Mouse (Mus musculus) mature B cell (primary cell): ENCODE measurements around the gene Hoxc8.

ENCODE experiments used
- in situ Hi-C: fragments of 300-500 bp; cut with MboI; formaldehyde crosslinking; loops from 2 replicates; pipeline ENCODE4 v1.14.3; 2019

Gene Hoxc8

DNA sequence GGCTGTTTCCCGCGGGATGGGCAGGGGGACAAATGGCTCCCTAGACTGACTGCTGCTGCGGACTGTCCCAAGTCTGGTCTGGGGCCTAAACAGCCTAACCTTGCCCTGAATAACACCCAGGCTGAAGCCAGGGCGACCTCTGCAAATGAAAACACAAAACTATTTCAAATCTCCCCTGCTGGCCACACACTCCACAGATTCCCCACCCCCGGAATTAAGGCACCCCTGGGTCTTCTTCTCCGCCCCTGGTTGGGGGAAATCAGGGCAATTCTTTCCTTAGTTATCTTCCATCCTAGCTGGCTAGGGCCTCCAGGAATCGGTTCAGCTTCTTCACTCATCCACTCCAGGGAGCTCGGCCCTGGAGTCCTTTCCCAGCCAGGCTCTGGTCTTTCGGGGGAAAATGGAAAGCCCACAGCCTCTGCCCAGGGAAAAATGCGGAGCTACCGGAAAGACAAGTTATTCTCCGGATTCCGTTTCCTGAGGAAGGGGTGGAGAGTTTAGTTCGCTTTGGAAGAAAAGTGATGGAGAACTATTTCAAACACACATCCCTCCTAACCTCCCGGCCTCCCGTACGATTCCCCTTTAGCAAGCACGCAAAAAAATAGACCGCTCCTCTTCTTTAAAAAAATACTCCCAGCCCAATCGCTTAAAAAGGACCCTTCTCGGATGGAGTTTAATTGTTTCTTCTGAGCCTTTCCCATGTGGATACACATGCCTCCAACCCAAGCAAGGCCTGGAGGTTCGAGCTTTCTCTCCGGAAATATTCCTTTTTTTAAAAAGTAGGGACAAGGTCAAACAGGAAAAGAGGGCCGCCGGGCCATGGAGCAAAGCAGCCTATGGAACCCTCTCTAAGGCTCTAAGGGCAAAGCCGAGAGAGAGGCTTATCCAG, 25.2 kb upstream of the Hoxc8 start:
- in situ Hi-C loops: no loop called here

DNA sequence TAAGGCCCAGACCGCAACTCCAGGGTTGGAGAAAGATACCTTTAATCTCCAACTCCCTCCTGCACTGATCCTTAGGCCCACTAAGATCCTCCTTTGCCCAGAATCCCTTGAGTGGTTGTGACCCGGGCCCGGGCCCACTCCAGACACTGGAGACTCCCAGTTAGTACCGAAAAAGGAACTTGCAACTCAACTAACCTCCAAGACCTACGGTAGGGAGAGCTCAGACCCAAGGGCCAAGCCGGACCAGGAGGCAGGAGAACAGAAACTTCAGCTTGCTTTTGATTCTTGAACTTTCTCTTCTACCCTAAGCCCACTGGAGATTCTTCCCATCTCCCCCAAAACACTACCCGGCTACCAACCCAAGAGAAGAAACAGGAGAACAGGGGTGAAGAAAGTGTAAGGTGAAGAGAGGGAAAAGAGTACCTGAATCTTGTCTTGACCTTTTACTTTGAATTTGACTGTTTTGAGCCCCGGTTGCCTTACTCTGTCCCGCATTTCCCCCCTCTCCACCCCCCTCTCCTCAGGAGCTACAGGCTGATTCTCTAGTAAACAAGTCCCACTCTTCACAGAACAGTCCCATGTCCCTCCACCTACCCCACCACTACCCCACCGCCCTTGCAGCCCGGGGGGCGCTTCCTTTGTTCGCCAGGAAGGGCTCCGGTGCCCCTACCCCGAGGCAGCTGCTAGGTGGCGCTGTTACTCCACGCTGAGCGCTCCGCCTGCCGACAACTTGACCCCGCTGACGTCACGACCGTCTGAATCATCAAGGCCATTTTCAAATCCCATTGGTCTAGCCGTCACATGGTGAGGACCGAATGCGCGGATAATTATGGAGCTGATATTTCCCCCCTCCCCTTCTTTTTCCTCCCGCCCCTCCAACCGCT, 24.3 kb upstream of the Hoxc8 start:
- in situ Hi-C loops: no loop called here

DNA sequence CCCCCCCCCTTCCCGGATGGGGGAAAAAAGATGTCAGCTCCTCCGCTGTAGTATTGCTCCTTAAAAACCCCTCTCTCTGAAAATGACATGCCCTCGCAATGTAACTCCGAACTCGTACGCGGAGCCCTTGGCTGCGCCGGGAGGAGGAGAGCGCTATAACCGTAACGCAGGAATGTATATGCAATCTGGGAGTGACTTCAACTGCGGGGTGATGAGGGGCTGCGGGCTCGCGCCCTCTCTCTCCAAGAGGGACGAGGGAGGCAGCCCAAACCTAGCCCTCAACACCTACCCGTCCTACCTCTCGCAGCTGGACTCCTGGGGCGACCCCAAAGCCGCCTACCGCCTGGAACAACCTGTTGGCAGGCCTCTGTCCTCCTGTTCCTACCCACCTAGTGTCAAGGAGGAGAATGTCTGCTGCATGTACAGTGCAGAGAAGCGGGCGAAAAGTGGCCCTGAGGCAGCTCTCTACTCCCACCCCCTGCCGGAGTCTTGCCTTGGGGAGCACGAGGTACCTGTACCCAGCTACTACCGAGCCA, 23.6 kb upstream of the Hoxc8 start, which contains the start of gene Hoxc10:
Gene Hoxc10, plus strand, starts transcription at position 21 of the 536 bp plus-strand sequence.
- in situ Hi-C loops: no loop called here

DNA sequence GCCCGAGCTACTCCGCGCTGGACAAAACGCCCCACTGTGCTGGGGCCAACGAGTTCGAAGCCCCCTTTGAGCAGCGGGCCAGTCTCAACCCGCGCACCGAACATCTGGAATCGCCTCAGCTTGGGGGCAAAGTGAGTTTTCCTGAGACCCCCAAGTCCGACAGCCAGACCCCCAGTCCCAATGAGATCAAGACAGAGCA, 23.2 kb upstream of the Hoxc8 start, which contains the start of gene Hoxc5:
Gene Hoxc5, plus strand, starts transcription at position 132 of the 199 bp plus-strand sequence.
- in situ Hi-C loops: no loop called here

- in situ Hi-C loops: no loop called here
Observed at GRCm38 (mm10) chr15:102967511-102968397, 22.7 kb upstream of the Hoxc8 start.

- in situ Hi-C loops: no loop called here
Observed at GRCm38 (mm10) chr15:102969296-102969695, 21.1 kb upstream of the Hoxc8 start.

- in situ Hi-C loops: no loop called here
Observed at GRCm38 (mm10) chr15:102970740-102971139, 19.7 kb upstream of the Hoxc8 start.

DNA sequence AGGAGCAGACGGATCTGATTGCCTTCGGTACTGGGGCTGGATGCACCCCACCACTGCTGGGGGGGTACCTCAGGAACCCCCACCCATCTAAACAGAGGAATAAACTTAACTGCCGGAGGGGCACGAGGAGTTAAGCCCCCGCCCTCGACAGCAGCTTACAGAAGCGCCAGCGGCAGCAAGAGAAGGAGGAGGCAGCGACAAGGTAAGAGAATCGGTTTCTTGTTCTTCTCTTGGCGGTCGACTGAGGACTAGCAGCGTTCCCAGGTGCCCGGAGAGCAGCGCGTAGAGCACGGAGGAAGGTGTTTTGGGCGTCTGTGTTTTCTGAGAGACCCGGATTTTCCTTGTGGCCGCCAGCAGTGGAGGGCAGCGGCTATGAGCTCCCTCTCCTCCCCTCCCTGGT, 18.2 kb upstream of the Hoxc8 start:
- in situ Hi-C loops: no loop called here

GRCm38 (mm10) chr15:102972753-102973152, 17.7 kb upstream of the Hoxc8 start:
- in situ Hi-C loops: no loop called here

- in situ Hi-C loops: loop anchor here (25.0 kb wide), 1 partner anchor 337 kb away; the partner anchor contains the start of gene Gpr84
Observed at GRCm38 (mm10) chr15:102975034-102975433, 15.4 kb upstream of the Hoxc8 start.

- in situ Hi-C loops: loop anchor here (25.0 kb wide), 1 partner anchor 337 kb away; the partner anchor contains the start of gene Gpr84
Observed at GRCm38 (mm10) chr15:102975688-102976111, 14.7 kb upstream of the Hoxc8 start.

GRCm38 (mm10) chr15:102976171-102976570, 14.2 kb upstream of the Hoxc8 start, which contains the start of gene Hoxc9:
Gene Hoxc9 (plus strand): TSS chr15:102976439.
- in situ Hi-C loops: loop anchor here (25.0 kb wide), 1 partner anchor 336 kb away; the partner anchor contains the start of gene Gpr84

GRCm38 (mm10) chr15:102976631-102977422, 13.6 kb upstream of the Hoxc8 start:
- in situ Hi-C loops: loop anchor here (25.0 kb wide), 1 partner anchor 335 kb away; the partner anchor contains the start of gene Gpr84

DNA sequence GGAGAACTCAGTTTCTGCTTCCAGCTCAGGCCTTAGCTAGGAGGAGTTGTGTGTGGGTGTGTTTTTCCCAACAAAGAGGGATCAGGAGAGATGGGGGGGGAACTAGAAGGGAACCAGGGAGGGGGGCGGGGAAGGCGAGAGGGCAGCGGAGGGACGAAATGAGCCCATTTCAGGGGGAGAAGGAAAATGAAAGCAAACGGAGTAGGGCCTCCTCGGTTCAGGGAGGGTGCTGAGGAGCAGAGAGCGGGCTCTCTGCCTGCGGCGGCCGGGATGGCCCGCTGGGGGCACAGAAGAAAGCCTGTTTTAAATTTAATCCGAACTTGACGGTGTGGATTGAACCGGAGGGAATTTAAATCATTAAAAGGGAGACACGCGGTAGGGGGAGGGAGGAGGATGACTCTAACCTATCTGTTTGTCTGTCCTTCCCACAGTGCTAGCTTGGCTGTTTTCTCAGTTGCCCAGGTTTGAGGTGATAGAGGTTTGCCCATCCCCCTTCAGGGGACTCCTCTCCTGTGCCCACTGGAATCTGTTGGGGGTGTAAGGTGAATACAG, 12.9 kb upstream of the Hoxc8 start:
- in situ Hi-C loops: loop anchor here (25.0 kb wide), 1 partner anchor 335 kb away; the partner anchor contains the start of gene Gpr84

DNA sequence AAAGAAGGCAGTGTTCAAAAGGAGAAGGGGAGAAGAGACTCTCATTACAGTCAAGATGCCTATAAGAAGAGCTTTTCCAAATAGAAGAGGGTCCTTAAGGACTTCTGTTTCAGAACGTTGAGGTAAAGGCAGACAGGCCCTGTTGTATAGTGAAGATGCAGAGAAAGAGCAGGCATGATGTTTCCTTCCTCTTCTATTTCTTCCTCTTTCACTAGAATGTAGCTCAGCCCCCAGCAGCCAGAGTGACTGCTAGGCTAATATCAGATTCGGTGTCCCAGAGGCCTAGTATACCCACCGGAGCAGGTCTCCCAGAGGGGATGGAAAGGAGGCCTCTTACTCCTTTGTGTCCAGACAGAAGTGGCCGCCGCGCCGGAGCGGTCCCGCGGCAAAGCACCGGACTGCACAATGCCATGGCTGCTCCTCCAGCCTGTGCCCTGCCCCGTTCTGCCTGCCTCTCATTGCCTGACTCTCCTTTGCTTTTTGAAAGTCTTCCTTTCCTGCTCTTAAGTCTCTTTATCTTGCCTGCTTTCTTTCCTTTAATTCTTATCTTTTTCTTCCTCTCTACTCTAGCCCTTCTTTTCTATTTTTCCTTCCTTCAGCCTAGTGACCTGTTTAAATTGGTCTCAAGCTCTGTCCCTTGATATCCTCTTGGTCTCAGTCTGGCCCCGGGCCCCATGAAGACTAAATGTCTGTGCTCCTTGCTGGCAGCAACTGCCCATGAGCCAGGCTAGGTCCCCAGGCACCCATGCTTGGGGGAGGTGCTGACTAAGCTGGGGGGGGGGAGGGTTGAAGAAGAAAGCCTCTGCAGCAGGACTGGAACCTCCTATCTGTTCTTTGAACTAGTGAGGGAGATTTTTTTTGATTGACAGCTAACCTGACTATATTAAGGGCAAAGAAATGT, 11.5 kb upstream of the Hoxc8 start:
- in situ Hi-C loops: loop anchor here (25.0 kb wide), 1 partner anchor 333 kb away; the partner anchor contains the start of gene Gpr84

DNA sequence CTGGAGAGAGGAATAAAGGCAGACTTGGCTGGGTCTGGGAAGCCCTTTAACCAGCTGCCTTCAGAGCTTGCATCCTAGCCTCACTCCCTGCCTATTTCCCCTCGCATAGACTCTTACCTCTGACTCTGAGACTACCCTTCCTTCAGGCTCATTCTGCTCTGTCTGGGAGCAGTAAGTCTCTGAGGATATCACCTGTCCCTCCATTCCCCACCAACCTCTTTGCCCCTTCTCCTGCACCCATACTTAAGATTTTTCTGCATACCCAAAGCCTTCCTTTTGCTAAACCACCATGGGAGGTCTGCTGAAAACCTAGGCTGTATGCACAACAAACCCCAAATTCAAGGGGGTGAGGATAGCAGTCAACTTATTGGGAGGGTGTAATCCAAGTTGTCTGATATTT, 10.5 kb upstream of the Hoxc8 start:
- in situ Hi-C loops: loop anchor here (10.0 to 25.0 kb wide), 2 partner anchors 195 to 332 kb away; partner anchors contain the start of gene Gpr84

GRCm38 (mm10) chr15:102980352-102980751, 10.1 kb upstream of the Hoxc8 start:
- in situ Hi-C loops: loop anchor here (10.0 to 25.0 kb wide), 2 partner anchors 194 to 332 kb away; partner anchors contain the start of gene Gpr84

- in situ Hi-C loops: loop anchor here (10.0 to 25.0 kb wide), 2 partner anchors 194 to 331 kb away; partner anchors contain the start of gene Gpr84
Observed at GRCm38 (mm10) chr15:102980912-102981311, 9.5 kb upstream of the Hoxc8 start.
